Mouse (Mus musculus): Measurements from ENCODE around the gene Dync1li1. TPM values are rescaled to one million over a fixed set of nuclear protein-coding genes. Genes with fewer than 3 reads are reported as not detected.
"Not testable (repeated sequence)": the region's sequence is repeated elsewhere in the genome, so short reads cannot be mapped to it uniquely, and the experiment has no call there.

Gene Dync1li1
- polyA plus RNA-seq, 1 experiment: 41.1 TPM

DNA sequence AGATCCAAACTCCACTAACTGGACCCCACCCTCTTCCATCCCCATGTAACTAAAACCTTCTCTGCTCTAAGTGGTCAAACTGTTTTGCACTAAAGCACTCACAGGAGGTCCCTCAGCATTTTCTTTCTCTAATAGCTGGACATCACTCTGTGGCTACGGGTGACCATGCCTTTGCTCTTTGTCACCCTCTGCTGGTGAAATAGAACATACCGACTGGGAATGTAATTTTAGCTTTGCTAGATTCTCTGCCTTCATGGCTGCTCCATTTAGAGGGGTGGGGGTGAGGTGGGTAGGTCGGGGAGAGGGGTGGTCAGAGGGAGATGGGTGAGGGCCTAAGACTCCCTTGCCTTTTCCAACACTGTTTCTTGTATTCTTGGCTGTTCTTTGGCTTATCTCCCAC, 38.7 kb downstream of the Dync1li1 start:
- no peak overlapping the region for H3ac ChIP-seq (ENCODE audit: control insufficient read depth, insufficient read length, low read depth)
- H3K27me3 ChIP-seq (ENCODE audit: control insufficient read depth, insufficient read depth, insufficient read length): no peaks in the 10 kb centered on the region
- H3K79me2 ChIP-seq (ENCODE audit: control insufficient read depth, insufficient read depth): peaks cover 11% of the 10 kb centered on the region
- no peak overlapping the region for H3K4me3 ChIP-seq (ENCODE audit: insufficient read depth, poor library complexity, severe bottlenecking)
- peaks cover 7% of the 10 kb centered on the region for H3K79me3 ChIP-seq (ENCODE audit: low read depth)
- peaks cover 21% of the 10 kb centered on the region for H3K36me3 ChIP-seq (ENCODE audit: control insufficient read depth, insufficient read depth)
- TF ChIP-seq CTCF (IDR thresholded peaks at IDR 0.05; ENCODE audit: control insufficient read depth, insufficient read depth, insufficient read length): peak; percentile 22
- no peak for TF ChIP-seq MAX (IDR thresholded peaks at IDR 0.05)

DNA sequence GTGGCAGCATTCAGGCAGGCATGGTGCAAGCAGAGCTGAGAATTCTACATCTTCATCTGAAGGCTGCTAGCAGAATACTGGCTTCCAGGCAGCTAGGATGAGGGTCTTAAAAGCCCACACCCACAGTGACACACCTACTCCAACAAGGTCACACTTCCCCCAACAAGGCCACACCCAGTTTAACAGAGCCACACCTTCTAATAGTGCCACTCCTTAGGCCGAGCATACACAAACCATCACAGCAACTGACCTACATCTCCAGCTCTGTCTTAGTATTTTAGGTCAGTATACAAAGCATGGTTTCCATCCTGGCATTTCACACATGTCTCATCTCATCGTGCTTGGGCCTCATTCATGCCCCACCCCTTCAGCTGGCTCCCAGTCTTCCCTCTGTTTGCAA, 39.8 kb downstream of the Dync1li1 start:
- not testable (repeated sequence) for H3K27me3 ChIP-seq (ENCODE audit: control insufficient read depth, insufficient read depth, insufficient read length); H3ac ChIP-seq (ENCODE audit: control insufficient read depth, insufficient read length, low read depth); H3K4me3 ChIP-seq (ENCODE audit: insufficient read depth, poor library complexity, severe bottlenecking); H3K79me3 ChIP-seq (ENCODE audit: low read depth); H3K36me3 ChIP-seq (ENCODE audit: control insufficient read depth, insufficient read depth)
- peaks cover 13% of the 10 kb centered on the region for H3K79me2 ChIP-seq (ENCODE audit: control insufficient read depth, insufficient read depth)

GRCm38 (mm10) chr9:114729911-114730805, 41.6 kb downstream of the Dync1li1 start:
- H3K36me3 ChIP-seq (ENCODE audit: control insufficient read depth, insufficient read depth): no peaks in the 10 kb centered on the region
- peaks cover 10% of the 10 kb centered on the region for H3K79me3 ChIP-seq (ENCODE audit: low read depth)
- H3K4me3 ChIP-seq (ENCODE audit: insufficient read depth, poor library complexity, severe bottlenecking): no peak overlapping the region
- TF ChIP-seq MYOD1 (IDR thresholded peaks at IDR 0.05; ENCODE audit: control insufficient read depth, insufficient read length, low read depth) (no peak), USF1 (IDR thresholded peaks at IDR 0.05; ENCODE audit: low read depth) (no peak), MYOG (IDR thresholded peaks at IDR 0.05; ENCODE audit: control insufficient read depth, extremely low read depth, insufficient read length) (no peak), FOSL1 (IDR thresholded peaks at IDR 0.05; ENCODE audit: insufficient read depth, low read length, poor library complexity, severe bottlenecking) (no peak), CEBPB (IDR thresholded peaks at IDR 0.05; ENCODE audit: low read depth) (no peak), CTCF (IDR thresholded peaks at IDR 0.05; ENCODE audit: control insufficient read depth, insufficient read depth, insufficient read length) (no peak), MAX (IDR thresholded peaks at IDR 0.05) (no peak)
- peaks cover 28% of the 10 kb centered on the region for H3K79me2 ChIP-seq (ENCODE audit: control insufficient read depth, insufficient read depth)
- H3ac ChIP-seq (ENCODE audit: control insufficient read depth, insufficient read length, low read depth): no peak overlapping the region
- H3K27me3 ChIP-seq (ENCODE audit: control insufficient read depth, insufficient read depth, insufficient read length): no peaks in the 10 kb centered on the region

GRCm38 (mm10) chr9:114731011-114731755, 42.6 kb downstream of the Dync1li1 start, which contains the start of gene Cmtm6:
TSS of gene Cmtm6 (plus strand) at chr9:114731116.
- peak within 1 kb of the TSS; percentile 61 for H3K4me3 ChIP-seq (ENCODE audit: insufficient read depth, poor library complexity, severe bottlenecking)
- peak within 1 kb of the TSS; percentile 94 for H3ac ChIP-seq (ENCODE audit: control insufficient read depth, insufficient read length, low read depth)
- no peaks in the 10 kb centered on the region for H3K27me3 ChIP-seq (ENCODE audit: control insufficient read depth, insufficient read depth, insufficient read length)
- peaks cover 30% of the 10 kb centered on the region for H3K79me2 ChIP-seq (ENCODE audit: control insufficient read depth, insufficient read depth)
- TF ChIP-seq MAX (IDR thresholded peaks at IDR 0.05) (no peak), CTCF (IDR thresholded peaks at IDR 0.05; ENCODE audit: control insufficient read depth, insufficient read depth, insufficient read length) (peak; percentile 52)
- peaks cover 10% of the 10 kb centered on the region for H3K79me3 ChIP-seq (ENCODE audit: low read depth)
- H3K36me3 ChIP-seq (ENCODE audit: control insufficient read depth, insufficient read depth): no peaks in the 10 kb centered on the region

GRCm38 (mm10) chr9:114731871-114732682, 43.5 kb downstream of the Dync1li1 start:
- Histone ChIP-seq H3K27me3 (ENCODE audit: control insufficient read depth, insufficient read depth, insufficient read length) (no peaks in the 10 kb centered on the region), H3ac (ENCODE audit: control insufficient read depth, insufficient read length, low read depth) (no peak overlapping the region), H3K79me3 (ENCODE audit: low read depth) (peaks cover 13% of the 10 kb centered on the region), H3K79me2 (ENCODE audit: control insufficient read depth, insufficient read depth) (peaks cover 32% of the 10 kb centered on the region), H3K36me3 (ENCODE audit: control insufficient read depth, insufficient read depth) (no peaks in the 10 kb centered on the region), H3K4me3 (ENCODE audit: insufficient read depth, poor library complexity, severe bottlenecking) (peak overlapping the region; percentile 61)
- TF ChIP-seq USF1 (IDR thresholded peaks at IDR 0.05; ENCODE audit: low read depth): no peak
- no peak for TF ChIP-seq CEBPB (IDR thresholded peaks at IDR 0.05; ENCODE audit: low read depth)
- no peak for TF ChIP-seq CTCF (IDR thresholded peaks at IDR 0.05; ENCODE audit: control insufficient read depth, insufficient read depth, insufficient read length)
- no peak for TF ChIP-seq FOSL1 (IDR thresholded peaks at IDR 0.05; ENCODE audit: insufficient read depth, low read length, poor library complexity, severe bottlenecking)
- TF ChIP-seq MYOD1 (IDR thresholded peaks at IDR 0.05; ENCODE audit: control insufficient read depth, insufficient read length, low read depth): no peak
- no peak for TF ChIP-seq MAX (IDR thresholded peaks at IDR 0.05)
- TF ChIP-seq MYOG (IDR thresholded peaks at IDR 0.05; ENCODE audit: control insufficient read depth, extremely low read depth, insufficient read length): no peak

Measured in C2C12 (cell line).